Mouse (Mus musculus) C2C12 (cell line): ENCODE measurements around the gene Gm2163.
"Not testable (repeated sequence)": the region's sequence is repeated elsewhere in the genome, so short reads cannot be mapped to it uniquely, and the experiment has no call there.

Source experiments
- CEBPB ChIP-seq: IDR thresholded peaks from one replicate; pipeline ENCODE4 v1.6.1; 2011; ENCODE audit warnings: low read depth, mild to moderate bottlenecking, control low read depth, moderate library complexity
- CTCF ChIP-seq: IDR thresholded peaks from one replicate; pipeline ENCODE4 v1.5.1; 2011; ENCODE audit not compliant: control insufficient read depth, insufficient read depth, insufficient read length
- FOSL1 ChIP-seq: IDR thresholded peaks from one replicate; pipeline ENCODE4 v1.8.0; 2011; ENCODE audit warnings: mild to moderate bottlenecking, low read length; ENCODE audit not compliant: poor library complexity, insufficient read depth, severe bottlenecking
- MAX ChIP-seq: IDR thresholded peaks from one replicate; pipeline ENCODE4 v1.6.1; 2011; ENCODE audit warnings: mild to moderate bottlenecking, control low read depth
- MYOD1 ChIP-seq: IDR thresholded peaks from one replicate; pipeline ENCODE4 v1.6.1; 2011; ENCODE audit warnings: low read depth; ENCODE audit not compliant: control insufficient read depth, insufficient read length
- MYOG ChIP-seq: IDR thresholded peaks from one replicate; pipeline ENCODE4 v1.6.1; 2011; ENCODE audit not compliant: control insufficient read depth, insufficient read length; ENCODE audit errors: extremely low read depth
- USF1 ChIP-seq: IDR thresholded peaks from one replicate; pipeline ENCODE4 v1.6.1; 2011; ENCODE audit warnings: low read depth, mild to moderate bottlenecking, control low read depth, moderate library complexity

- TF ChIP-seq USF1, CTCF, MAX, MYOD1, MYOG, CEBPB, FOSL1: not testable (repeated sequence)
Measured at GRCm38 (mm10) chr4:42439078-42439477, 27.5 kb upstream of the Gm2163 start, which contains the start of gene Gm21586.
